Mouse (Mus musculus) frontal cortex, postnatal 10 days (tissue): Measurements from ENCODE around the gene Dbi.

ENCODE experiments used
- DNase-seq, 2 experiments: peaks; one replicate each; pipeline ENCODE4 v3.0.0; 2022; ENCODE audit warnings: low spot score in 2 of 2, mixed read lengths in 1 of 2

Gene Dbi

DNA sequence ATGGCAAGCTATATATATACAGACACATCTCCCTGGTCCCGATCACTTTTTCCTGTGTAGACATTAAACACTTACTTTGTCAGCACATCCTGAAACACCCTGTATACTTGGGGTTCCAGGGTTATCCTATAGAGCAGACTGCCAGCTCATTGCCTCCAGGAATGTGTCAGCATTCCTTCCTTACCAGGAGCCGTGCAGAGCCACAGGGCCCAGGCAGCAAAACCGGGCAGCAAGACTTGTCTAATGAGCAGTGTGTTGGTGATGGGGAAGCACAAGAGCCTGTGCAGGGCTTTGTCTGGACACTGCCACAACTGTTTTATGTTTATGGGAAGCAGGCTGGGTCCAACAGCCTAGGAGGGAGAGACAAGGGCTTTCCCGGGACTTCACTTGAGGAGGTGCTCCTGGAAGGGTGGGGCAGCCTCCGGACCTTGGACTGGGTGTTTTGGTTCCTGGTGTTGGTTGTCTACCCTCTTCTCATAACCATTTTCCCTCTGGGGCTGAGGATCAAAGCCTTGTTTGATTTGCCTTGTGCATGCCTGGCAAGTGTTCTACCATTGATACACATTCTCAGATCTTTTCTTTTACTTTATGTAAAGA is 36.9 kb downstream of the Dbi start:
- DNase-seq: no peak

DNA sequence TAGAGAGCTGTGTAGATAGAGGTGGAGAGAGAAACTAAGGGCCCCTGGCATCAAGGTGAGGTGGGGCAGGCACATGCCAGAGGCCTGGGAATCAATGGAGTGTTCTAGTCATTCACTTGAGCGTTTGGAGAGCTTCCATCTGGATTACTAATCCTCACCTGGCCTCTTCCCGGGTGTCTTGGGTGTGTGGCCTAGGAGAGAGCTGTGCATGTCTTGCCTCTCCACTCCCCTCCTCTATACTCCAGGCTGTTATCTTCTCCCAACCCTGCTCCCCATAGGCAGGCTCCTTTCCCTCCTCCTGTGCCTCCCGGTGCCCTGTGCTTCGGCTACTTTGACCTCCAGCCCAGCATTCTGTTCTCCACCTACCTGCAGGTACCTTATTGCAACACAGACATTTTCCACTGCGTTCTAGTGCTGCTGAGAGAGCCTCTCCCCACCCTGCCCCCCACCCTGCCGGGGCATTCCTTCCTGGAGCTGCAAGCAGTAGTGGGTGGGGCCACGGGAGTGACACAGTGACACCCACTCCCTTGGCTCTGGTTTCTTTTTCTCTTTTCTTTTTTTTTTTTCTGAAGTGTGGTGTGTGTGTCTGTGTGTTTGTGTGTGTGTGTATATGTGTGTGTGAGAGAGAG is 37.8 kb downstream of the Dbi start:
- no peak for DNase-seq

DNA sequence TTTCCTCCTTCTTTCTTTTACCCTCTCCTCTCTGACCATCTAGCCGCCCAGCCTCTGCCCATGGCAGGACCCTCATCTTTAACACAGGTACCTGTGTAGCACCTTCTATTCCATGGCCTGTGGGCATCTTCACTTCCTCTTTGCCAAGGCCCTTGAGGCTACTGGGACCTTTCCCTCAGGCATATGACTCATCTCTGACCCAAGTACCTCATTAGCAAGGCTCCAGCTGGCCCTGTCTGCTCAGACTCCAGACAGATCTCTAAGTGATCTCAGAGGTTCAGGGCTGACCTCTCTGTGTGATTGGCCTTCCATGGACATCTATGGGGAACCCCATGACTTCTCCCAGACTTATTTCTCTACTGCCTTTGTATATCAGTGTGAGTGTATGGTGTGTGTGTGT is 40.2 kb downstream of the Dbi start:
- no peak for DNase-seq

DNA sequence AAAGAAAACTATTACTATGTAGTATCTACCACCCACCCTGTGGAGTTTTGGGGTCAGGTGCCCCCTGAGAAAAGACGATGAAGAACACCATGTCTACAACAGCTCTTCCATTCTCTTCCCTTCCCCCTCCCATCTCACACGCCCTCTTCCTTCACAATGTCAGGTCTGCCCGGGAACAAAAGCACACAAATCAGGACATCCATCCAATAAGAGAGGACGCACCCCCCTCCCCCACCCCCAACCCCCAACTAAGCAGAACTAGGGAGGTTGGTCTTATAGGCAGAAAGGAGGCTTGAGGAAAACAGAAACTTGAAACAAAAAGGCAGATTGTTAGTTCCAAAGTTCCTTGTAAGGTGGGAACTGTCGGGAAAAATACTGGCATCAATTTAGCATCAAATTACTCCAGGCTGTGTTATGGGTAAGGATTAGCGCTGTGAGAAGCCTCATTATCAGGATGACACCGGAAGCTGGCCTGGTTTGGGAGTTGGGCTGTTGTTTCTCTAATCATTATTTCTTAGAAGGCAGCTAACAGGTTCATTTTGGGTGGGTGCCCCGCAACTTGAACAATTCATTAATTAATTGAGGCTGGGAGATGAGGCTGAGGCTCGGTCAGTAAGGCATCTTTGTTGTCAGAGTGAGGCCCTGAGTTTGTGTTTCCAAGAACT is 43.0 kb downstream of the Dbi start:
- DNase-seq: no peak

DNA sequence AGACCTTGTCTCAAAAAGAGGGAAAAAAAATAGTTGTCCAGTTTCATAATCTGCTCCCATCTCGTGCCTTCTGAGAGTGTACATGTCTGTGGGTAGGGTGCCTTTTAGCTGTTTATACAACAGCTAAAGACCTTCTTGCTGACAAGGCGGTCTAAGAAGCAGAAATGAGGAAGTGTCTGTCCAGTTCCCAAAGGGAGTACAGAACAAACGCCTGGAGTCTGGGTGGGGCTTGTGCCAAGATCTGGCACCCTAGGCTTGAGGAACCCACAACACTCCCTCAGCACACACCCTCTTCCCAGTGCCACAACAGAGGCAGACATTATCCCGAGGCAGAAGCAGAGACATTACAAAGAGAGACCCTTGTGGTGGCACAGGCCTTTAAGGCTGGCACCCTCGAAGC is 45.4 kb downstream of the Dbi start:
- no peak for DNase-seq

DNA sequence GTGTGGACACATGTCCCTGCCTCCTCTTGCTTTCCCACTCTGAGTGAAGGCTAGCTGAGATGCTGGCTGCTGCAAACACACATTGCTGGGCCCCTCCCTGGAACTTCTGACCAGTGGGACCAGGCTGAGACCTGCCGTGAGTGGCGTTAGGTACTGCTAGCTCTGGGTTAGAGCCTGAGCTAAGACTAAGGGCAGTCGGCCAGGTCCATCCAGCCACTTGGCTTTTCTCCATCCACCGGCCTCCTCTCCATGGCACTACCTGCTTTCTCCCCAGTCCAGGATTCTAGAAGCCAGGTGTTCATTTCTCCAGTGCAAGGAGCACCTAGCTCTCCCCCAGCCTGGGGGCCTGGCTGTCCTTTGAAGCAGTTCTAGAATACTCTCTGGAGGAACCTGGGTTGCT is 45.9 kb downstream of the Dbi start:
- no peak for DNase-seq

DNA sequence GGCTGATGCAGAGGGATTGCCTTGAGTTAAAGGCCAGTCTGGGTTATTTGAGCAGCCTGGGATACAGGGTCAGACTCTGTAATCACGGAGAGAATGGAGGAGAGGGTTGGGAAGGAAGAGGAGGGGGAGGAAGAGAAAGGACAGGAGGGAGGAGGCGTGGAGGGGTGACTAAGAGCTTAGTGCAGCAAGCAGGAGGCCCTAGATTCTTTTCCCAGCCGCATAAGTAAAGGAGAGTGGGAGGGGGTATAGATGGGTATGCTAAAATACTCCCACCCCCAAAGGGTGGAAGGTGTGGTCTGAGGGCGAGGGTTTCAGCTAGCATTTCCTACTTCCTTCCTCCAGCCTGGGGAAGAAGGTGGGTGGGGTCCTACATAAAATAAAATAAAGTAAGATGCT is 46.6 kb downstream of the Dbi start:
- DNase-seq: no peak

DNA sequence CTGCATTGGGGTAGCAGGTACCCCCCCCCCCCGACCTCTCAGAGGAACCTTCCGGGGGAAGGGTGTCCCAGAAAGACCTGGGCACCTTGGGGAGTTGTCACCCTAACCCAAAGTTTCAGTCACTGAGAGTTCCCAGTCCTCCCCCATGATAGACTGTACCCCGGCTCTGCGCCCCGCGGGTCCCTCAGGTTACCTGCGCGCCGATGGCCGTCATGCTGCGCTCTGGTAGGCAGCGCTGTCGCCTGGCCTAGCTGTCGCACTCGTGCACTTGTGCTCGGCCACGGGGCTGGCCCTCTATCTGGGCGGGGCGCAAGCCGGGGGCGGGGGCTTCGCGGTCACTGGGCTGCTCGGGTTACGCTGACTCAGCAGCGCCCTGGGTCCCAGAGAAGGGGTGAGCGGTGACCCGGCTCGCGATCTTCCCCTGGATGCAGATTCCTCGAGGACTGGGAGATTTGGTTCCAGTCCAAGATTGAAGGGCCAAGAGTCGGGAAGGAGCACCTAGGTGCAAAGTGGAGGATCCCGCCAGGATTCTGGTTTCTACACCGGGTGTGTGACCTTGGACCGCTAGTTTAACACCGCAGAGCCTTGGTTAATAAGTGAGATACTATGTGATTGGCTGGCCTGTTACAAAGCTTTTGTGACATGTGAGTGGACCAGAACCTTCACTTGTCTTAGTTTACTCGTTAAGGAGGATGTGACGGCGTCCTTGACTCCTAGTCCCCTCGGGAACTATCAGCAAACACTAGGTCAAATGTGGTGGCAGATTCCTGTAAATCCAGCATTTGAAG is 47.2 kb downstream of the Dbi start, which contains the start of gene Tmem37:
TSS of gene Tmem37 (minus strand) at position 556 of the 788 bp plus-strand sequence.
- DNase-seq: peak; percentile 31 to 50

DNA sequence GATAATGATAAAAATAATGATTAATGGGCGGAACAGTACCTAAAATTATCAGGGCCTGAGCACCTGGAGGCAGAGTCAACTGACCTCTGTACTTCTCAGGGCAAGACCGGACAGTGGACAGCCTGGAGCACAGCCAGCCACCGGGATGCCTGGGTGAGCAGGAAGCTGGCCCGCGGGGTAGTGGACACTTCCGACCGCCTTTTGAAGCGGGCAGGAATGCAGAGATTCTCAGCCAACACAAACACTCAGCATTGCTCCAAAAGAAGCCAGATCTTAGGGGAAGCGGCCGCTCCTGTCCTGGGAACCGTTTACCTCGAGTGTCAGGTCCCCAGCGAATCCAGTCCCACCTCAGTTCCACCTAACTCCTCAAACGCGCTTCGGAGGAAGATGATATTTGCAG is 48.0 kb downstream of the Dbi start:
- peak in 1 of 2 experiments; percentile 23 for DNase-seq

DNA sequence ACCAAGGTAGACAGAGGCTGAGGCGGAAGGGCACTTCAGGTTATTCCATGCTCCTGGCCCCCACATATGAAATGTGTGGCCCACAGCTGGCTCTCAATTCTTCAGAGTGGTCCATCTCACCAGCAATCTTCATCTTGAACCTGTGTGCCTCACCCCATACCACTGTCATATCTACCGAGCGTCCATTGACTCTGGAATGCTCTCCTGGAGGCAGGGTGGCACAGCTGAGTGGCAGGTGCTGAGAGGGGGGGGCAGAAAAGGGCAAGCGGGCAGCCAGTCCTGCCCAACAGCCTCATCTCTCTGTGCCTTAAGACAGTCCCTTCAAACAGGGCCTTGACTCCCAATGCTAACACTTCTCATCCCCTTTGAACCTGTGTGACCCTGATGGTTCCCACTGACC is 49.7 kb downstream of the Dbi start:
- no peak for DNase-seq

DNA sequence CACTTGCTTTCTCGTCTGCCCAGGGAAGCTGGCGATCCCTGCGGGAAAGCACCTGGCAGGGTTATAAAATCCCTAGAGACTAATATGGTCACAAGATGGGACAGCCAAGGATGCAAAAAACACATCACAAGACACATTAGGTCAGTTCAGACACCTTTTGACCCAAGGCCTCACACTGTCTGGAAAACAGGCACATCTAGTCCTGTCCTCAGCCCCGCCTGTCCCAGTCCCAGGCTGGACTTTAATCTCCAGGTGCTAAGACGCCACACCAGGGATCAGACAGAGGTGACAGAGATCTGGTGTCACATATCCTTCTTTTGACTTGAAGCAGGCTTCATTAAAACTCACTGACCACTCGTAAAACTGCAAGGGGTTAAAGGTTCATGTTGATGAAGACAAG is 50.7 kb downstream of the Dbi start:
- no peak for DNase-seq

DNA sequence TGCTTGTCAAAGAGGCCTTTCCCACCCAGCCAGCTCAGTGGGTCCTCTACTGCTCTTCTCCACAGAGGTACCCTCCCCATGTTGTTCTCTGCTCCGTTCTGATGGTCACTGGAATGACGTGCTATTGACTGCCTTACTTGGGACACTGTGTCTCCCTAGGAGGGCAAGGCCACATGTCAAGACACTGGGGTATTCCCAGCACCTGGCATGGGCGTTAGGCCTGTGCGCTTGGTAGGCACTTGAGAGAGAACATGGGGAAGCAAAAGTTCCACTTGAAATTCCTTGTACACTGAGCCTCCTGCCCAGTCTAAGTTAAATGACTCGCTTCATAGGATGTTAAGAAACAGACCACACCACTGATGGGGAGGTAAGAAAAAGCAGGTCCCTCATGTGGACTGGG is 51.8 kb downstream of the Dbi start:
- no peak for DNase-seq

DNA sequence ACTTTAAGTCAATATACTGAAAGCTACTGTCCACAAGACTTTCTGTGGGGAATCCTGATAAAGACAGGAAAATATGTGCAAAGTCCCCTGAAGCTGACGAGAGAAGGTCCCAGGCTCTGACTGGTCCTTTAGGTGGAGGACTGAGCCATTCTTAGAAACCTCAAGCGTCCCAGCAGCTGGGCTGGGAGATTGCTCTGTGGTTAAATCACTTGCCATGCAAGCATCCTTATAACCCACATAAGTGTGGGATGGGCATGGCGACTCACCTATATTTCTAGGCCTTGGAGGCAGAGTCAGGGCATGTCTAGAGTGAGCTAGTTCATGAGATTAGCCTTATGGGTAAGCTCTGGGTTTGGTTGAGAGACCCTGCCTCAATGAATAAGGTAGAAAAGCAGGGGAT is 54.3 kb downstream of the Dbi start:
- no peak for DNase-seq

DNA sequence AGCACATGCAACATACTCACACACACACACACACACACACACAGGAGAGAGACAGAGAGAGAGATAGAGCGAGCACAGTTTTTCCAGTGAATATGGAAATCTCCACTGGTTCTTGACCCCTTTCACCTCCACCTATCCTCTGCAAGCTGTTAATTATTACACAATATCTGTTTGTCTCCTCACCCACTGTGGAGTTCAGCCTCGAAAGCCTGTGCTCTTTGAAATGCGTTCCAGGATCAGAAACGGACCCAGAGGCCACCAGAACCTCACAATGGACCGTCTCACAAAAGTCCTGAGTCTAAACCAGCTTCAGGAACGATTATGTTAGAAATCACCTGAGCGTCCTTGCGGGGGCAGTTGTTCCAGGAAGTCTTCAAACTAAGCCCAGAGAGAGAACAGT is 54.7 kb downstream of the Dbi start:
- DNase-seq: no peak

DNA sequence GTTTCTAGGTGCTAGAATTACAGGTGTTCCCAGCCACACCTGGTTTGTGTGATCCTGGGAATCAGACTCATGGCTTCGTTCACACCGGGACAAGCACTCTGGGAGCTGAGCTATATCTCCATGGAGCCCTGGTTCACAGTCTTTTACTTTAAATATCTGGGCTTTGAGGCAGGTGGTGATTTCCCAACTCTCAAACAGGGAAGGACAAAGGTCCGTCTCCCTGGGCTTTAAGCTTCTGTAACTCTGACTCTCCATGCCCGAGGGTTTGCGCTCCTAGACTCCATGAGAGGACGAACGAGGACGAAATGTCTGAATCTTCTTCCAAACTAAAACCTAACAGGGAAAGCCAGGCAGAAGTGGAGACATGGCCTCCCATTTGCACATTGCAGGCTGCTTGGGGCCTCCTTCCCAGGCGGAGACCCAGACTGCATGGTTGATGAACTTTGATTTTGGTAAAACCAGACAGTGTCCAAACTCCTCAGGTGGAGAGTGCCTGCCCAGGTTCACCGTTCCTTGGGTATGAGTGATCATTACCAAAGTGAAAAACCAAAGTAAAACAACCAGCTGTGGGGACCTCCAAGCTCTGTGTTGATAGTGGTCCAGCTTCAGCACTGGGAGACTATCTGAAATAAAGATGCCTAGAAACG is 56.7 kb downstream of the Dbi start:
- no peak for DNase-seq
